Mouse (Mus musculus): ENCODE results near the gene Vmn1r209. TPM values are rescaled to one million over a fixed set of nuclear protein-coding genes. Genes with fewer than 3 reads are reported as not detected.
"Not testable (repeated sequence)": the region's sequence is repeated elsewhere in the genome, so short reads cannot be mapped to it uniquely, and the experiment has no call there.

The Vmn1r209 gene
- not detected in 2 replicates for polyA plus RNA-seq (2015; fragmentation: Nextera tagmentation; extraction: Ambion mirVana)

DNA sequence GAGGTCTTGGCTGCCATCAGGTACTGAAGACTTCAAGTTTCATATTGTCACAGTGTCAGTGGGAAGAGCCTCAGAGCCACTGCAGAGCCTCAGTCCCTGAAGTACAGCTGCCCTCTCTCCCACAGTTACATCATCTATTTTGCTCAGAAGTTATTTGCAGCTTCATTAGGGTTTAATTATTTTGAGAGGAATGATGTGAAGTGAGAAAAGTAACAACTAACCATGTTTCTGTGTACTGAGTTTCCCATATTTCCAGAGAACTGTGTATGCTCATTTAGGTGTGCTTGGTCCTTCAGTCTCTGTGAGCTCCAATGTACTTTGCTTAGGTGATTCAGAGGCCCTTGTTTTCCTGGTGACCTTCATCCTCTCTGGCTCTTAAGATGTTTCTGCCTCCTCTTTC lies at the start of gene Vmn1r209:
Gene Vmn1r209, minus strand, starts transcription at position 101 of the 400 bp plus-strand sequence.
- not testable (repeated sequence) for H3K9me3 ChIP-seq; ATAC-seq (ENCODE audit: low FRiP score); H3K27me3 ChIP-seq; H3K27ac ChIP-seq; H3K4me2 ChIP-seq; H3K4me1 ChIP-seq (replicated peaks); H3K9ac ChIP-seq; H3K36me3 ChIP-seq; H3K4me3 ChIP-seq

DNA sequence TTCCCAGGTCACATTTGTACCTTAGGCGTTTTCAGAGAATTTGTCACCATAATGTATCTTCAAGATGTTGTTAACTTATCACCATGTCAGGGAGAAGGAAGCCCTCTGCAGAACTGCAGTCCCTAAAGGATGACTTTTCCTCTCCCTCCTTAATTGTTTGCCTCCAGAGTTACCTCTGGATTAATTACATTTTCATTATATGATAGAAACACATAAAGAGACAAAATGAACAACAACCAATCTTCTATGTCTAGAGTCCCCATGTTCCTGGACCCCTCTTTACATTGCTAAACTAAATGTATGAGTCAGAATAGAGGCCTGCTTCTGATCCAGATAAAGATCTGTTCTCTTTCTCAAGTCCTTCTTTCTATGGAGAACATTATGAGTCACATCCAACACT lies 48.0 kb upstream of the Vmn1r209 start, which contains the start of gene Vmn1r211:
Gene Vmn1r211, minus strand, starts transcription at position 101 of the 400 bp plus-strand sequence.
- no peak within 1 kb of the TSS for H3K4me3 ChIP-seq
- no peak for ATAC-seq (ENCODE audit: low FRiP score)
- no peaks in the 10 kb centered on the region for H3K36me3 ChIP-seq
- no peaks in the 10 kb centered on the region for H3K4me1 ChIP-seq (replicated peaks)
- no peak within 1 kb of the TSS for H3K4me2 ChIP-seq
- H3K27me3 ChIP-seq = no peaks in the 10 kb centered on the region
- H3K9ac ChIP-seq = no peak within 1 kb of the TSS
- 81% methylated on average over 1 of the region's 1 CpGs for WGBS
- H3K9me3 ChIP-seq = no peaks in the 10 kb centered on the region
- no peak within 1 kb of the TSS for H3K27ac ChIP-seq

DNA sequence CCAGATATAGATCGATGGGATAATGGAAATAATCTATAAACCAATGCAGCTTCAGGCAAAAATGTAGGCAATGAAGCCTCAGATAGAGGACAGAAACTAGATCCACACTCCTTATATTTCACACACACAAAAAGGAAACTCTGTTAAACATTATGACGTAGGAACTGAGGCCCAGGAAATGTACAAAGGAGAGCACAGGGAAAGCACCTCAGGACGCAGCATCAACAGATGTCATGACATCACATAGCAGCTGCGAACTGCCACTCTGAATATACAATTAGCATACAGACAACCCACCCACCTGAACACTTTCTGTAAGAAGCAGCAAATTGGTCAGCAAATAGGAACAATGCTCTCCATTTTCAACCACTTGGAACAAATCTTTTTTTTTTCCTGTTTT lies 45.3 kb upstream of the Vmn1r209 start:
- 82% methylated on average over 4 of the region's 4 CpGs for WGBS
- Histone ChIP-seq H3K36me3 (no peaks in the 10 kb centered on the region), H3K27ac (no peak overlapping the region), H3K4me2 (no peak overlapping the region), H3K9ac (no peak overlapping the region), H3K4me1 (replicated peaks) (no peaks in the 10 kb centered on the region), H3K4me3 (no peak overlapping the region), H3K9me3 (no peaks in the 10 kb centered on the region), H3K27me3 (no peaks in the 10 kb centered on the region)
- ATAC-seq (ENCODE audit: low FRiP score) = no peak

DNA sequence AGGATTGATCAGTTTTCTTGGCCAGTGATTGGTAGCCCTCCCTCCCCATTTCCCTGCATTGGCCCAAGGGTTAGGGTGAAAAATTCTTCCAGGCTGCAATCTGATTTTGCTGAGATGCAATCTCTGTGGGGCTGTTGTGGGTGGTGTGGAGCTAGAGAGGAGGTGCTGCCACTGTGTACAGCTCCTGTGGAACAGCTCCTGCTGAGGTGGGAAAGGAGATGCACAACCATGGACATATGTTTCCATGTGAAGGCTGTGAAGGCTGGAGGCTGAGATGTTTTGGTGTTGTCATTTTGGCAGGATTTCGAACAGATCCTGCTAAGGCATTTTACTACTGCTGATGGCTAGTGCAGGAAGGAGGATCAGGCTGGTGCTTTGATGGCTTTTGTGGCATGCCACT lies 37.3 kb upstream of the Vmn1r209 start:
- no peaks in the 10 kb centered on the region for H3K9me3 ChIP-seq
- H3K4me1 ChIP-seq (replicated peaks) = no peaks in the 10 kb centered on the region
- WGBS = 80% methylated on average over 1 of the region's 1 CpGs
- H3K9ac ChIP-seq = no peak overlapping the region
- no peak for ATAC-seq (ENCODE audit: low FRiP score)
- no peaks in the 10 kb centered on the region for H3K27me3 ChIP-seq
- no peaks in the 10 kb centered on the region for H3K36me3 ChIP-seq
- no peak overlapping the region for H3K4me3 ChIP-seq
- H3K27ac ChIP-seq = no peak overlapping the region
- no peak overlapping the region for H3K4me2 ChIP-seq

DNA sequence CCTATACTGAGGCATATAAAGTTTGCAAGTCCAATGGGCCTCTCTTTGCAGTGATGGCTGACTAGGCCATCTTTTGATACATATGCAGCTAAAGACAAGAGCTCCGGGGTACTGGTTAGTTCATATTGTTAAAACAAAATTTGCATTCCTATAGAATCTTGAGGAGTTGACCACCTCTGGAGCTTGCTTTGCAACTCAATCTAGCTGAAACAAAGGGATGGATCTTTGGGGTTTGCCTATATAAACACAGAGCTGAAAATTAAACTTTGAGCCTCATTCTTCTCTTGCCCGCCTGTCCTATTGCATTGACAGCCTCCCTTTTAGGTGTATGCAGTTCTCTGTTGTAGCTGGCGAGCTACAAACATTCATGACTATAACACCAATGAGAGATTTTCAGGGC lies 34.8 kb upstream of the Vmn1r209 start:
- H3K27me3 ChIP-seq; ATAC-seq (ENCODE audit: low FRiP score): not testable (repeated sequence)

DNA sequence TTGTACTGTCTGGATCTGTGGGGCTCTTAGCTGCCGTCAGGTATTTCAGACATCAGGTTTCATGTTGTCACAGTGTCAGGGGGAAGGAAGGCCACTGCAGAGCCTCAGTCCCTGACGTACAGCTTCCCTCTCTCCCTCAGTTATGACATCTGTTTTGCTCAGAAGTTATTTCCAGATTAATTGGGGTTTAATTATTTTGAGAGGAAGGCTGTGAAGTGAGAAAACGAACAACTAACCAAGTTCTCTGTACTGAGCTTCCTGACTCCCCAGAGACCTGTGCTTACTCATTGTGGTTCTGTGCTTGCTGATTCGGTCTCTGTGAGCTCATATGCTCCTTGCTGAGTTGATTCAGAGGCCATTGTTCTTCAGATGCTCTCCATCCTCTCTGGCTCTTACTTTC lies 21.8 kb upstream of the Vmn1r209 start, which contains the start of gene Vmn1r210:
Gene Vmn1r210, minus strand, starts transcription at position 101 of the 400 bp plus-strand sequence.
- no peak within 1 kb of the TSS for H3K27ac ChIP-seq
- ATAC-seq (ENCODE audit: low FRiP score) = no peak
- H3K4me1 ChIP-seq (replicated peaks) = no peaks in the 10 kb centered on the region
- 70% methylated on average over 4 of the region's 4 CpGs for WGBS
- H3K9me3 ChIP-seq = no peaks in the 10 kb centered on the region
- H3K4me3 ChIP-seq = no peak within 1 kb of the TSS
- no peaks in the 10 kb centered on the region for H3K36me3 ChIP-seq
- H3K9ac ChIP-seq = no peak within 1 kb of the TSS
- no peak within 1 kb of the TSS for H3K4me2 ChIP-seq
- H3K27me3 ChIP-seq = no peaks in the 10 kb centered on the region

More for the DNA sequence above, 34.8 kb upstream of the Vmn1r209 start:
- 31% methylated on average over 3 of the region's 3 CpGs for WGBS
- not testable (repeated sequence) for H3K27ac ChIP-seq; H3K9ac ChIP-seq; H3K4me1 ChIP-seq (replicated peaks); H3K36me3 ChIP-seq; H3K4me2 ChIP-seq; H3K4me3 ChIP-seq; H3K9me3 ChIP-seq

DNA sequence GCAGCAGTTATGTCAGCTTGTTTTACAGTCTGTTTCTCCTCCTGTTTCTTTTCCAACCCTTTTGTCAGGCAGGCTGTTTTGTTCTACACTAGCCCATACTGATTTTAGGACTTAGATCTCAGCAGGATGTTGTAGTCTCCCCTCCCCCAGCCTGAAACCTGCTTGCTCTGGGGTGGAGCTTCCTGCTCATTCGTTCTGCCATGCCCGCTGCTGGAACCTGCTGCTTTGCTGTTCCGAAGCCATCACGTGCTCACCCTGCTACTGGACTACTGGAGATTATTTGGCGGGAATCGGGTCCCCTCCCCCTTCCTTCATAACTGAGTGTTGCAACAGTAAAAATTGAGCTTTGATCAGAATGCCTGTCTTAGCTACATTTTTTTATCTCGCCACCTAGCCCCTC lies 19.9 kb upstream of the Vmn1r209 start:
- not testable (repeated sequence) for ATAC-seq (ENCODE audit: low FRiP score); H3K4me2 ChIP-seq; H3K4me1 ChIP-seq (replicated peaks); H3K9me3 ChIP-seq; H3K9ac ChIP-seq; H3K27me3 ChIP-seq; H3K36me3 ChIP-seq; H3K27ac ChIP-seq; H3K4me3 ChIP-seq
- 41% methylated on average over 7 of the region's 7 CpGs for WGBS

DNA sequence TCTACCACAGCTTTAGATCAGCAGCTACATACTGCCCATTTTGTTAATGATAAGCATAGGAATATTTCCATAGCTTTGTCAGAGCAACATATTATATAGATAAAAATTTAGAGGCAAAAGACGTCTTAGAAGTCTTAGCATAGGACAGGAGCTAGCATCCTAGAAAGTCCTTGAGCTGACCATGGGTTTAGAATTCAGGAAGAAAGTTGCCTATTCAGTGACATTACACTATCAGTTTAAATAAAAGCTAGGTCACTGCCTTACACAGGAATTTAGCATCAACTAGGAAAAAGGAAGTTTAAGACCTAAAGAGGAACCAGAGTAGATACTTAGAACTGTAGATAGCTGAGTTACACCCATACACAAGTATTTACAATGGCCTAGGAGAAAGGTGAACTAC lies 12.1 kb upstream of the Vmn1r209 start:
- not testable (repeated sequence) for H3K36me3 ChIP-seq; H3K27me3 ChIP-seq; H3K27ac ChIP-seq; H3K4me1 ChIP-seq (replicated peaks); H3K4me3 ChIP-seq; H3K9ac ChIP-seq; H3K9me3 ChIP-seq; H3K4me2 ChIP-seq; ATAC-seq (ENCODE audit: low FRiP score)
- WGBS = 91% methylated on average over 1 of the region's 1 CpGs

DNA sequence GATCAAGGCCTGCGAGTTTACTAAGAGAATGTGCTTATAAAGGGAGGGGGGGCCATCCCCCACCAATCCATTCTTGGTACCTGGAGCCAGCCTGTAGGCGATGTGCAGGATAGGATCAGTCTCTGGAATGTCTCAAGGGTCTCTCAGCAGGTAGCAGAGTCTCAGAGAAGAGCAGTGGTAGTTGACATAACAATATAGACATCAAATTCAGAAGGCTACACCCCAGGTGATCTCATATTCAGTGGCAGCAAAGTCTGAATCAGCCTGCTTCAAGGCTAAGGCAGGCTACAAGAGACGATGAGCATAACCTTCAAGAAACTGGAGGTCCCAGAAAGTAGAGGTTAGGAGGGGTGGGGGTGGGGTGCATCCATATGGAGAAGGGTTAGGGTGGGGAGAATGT lies 21.4 kb downstream of the Vmn1r209 start:
- not testable (repeated sequence) for H3K36me3 ChIP-seq; H3K9me3 ChIP-seq; H3K9ac ChIP-seq; H3K4me1 ChIP-seq (replicated peaks); H3K4me3 ChIP-seq; ATAC-seq (ENCODE audit: low FRiP score); H3K27me3 ChIP-seq; H3K4me2 ChIP-seq; H3K27ac ChIP-seq
- 80% methylated on average over 3 of the region's 3 CpGs for WGBS

DNA sequence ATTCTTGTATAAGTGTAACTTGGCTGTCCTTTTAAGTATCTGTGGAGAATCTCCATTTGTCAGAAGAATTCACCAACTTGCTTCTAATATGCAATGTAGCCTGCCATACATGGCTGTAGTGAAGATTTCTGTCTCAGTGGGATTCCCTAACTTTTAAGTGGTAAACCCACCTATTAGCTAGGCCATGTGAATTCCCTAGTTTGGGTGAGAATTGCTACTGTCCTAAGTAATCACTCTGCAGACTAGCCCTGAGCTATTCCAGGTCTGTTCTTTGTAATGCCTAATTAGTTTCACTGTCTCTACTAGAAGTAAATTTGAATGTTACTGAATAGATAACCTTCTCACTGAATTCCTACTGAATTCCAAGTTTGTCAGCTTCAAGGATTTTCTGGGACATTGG lies 25.3 kb downstream of the Vmn1r209 start:
- not testable (repeated sequence) for H3K36me3 ChIP-seq; H3K27me3 ChIP-seq; H3K9ac ChIP-seq; H3K4me2 ChIP-seq; ATAC-seq (ENCODE audit: low FRiP score); H3K9me3 ChIP-seq; H3K27ac ChIP-seq; H3K4me1 ChIP-seq (replicated peaks); H3K4me3 ChIP-seq

DNA sequence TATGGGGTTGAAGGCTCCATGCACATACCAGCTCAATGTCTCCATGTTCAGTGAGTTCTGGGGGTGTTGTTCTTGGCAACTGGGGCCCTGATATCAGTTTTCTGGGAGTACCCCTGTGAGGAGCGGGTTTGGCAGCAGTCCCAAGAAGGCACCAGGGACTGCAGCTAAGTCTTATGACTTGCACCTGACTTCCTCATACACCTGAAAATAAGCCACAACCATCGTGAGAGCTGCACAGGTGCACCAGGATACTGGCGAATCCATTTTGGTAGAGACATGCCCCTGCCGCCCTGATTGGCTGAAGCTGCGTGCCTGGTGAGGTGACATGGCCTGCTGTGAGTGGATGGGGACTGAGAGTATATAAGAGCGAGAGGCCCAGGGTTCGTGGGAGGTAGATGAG lies 32.2 kb downstream of the Vmn1r209 start, which contains the start of gene Vmn1r208:
Gene Vmn1r208, minus strand, starts transcription at position 101 of the 400 bp plus-strand sequence.
- WGBS = no CpG with 5 or more reads among the region's 7 CpGs
- not testable (repeated sequence) for ATAC-seq (ENCODE audit: low FRiP score); H3K9ac ChIP-seq; H3K4me3 ChIP-seq; H3K36me3 ChIP-seq; H3K9me3 ChIP-seq; H3K4me2 ChIP-seq; H3K4me1 ChIP-seq (replicated peaks); H3K27me3 ChIP-seq; H3K27ac ChIP-seq

DNA sequence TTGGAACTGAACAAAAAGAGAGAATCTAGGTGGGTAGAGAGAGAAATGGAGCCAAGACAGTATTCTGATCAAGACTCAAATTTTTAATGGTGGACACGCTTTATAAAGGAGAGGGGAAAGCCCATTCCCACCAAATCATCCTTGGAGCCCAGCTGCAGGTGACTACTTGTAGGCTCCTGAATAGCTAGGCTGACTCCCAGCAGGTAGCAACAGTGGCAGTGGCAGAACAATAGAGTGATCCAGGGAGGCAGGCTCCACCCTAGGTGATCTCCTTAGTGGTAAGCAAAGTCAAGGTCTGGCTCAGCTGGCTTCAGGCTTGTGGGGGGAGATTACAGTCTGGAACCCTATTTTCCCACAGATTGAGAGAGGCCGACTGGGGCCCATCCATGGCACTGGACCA lies 37.9 kb downstream of the Vmn1r209 start:
- not testable (repeated sequence) for H3K27ac ChIP-seq; ATAC-seq (ENCODE audit: low FRiP score); H3K4me1 ChIP-seq (replicated peaks); H3K4me3 ChIP-seq; H3K4me2 ChIP-seq; H3K27me3 ChIP-seq; H3K9ac ChIP-seq; H3K9me3 ChIP-seq; H3K36me3 ChIP-seq
- WGBS = 80% methylated on average over 2 of the region's 2 CpGs

Data from hindbrain, embryonic 13.5 days (tissue).